Mouse (Mus musculus) thymus, postnatal 25 days (tissue): ENCODE results near the gene Lrrc61.
A peak's percentile ranks its signal among the peaks of the same experiment; 100 is the strongest.

ENCODE experiments used
- DNase-seq: peaks from one replicate; pipeline ENCODE4 v3.0.0; 2022

The Lrrc61 gene

DNA sequence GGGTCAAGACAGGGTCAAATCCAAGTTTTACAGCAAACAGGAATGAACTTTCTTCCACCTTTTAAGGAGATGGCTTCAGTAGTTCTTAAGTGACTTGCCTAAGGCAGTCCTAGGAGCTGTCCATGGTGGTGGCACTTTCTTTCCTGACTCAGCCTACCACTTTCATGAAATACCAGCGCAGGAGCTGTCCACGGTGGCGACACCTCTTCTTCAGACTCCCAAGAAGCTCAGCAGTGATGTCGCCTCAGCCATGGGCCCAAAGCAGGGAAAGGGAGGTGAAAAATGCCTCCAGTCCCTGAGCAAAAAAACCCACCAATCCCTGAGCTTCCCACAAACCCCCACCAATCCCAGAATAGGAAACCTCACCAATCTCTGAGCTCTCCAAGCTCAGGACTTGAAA is 1.7 kb upstream of the Lrrc61 start:
- DNase-seq, result peak; percentile 66

GRCm38 (mm10) chr6:48553819-48554218 is 777 bp upstream of the Lrrc61 start:
- no peak for DNase-seq

- no peak for DNase-seq
Measured at GRCm38 (mm10) chr6:48555104-48555890, 701 bp downstream of the Lrrc61 start.

GRCm38 (mm10) chr6:48555956-48556355 is 1.4 kb downstream of the Lrrc61 start:
- no peak for DNase-seq

DNA sequence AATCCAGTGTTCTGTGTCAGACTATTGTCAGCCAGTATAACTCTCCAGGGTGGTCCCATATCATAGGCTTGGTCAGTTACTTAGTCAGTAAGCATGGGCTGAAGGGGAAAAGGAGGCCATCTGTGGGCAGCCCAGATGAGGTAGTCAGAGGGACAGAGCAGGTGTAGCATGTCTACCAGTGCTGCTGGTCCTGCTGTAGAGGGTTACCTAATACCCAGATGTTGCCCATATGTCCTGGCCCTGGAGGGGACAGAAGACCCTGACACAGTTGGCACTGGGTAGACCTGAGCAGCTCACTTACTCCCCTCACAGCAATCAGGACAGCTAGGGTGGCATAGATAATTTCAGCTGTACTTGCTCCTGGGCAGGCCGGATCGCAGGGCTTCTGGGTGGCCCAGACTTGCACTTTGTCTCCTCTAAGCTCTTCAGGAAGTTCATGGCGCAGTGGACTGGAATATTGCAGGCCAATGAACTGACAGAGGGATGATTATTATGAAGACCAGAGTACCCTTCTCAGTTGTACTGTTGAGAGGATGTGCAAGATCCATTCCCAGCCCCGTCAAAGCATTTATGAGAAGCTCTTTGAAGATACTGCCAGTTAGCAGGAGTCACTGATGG is 11.2 kb downstream of the Lrrc61 start:
- no peak for DNase-seq

GRCm38 (mm10) chr6:48566312-48566711 is 11.7 kb downstream of the Lrrc61 start:
- no peak for DNase-seq

GRCm38 (mm10) chr6:48568036-48568984 is 13.7 kb downstream of the Lrrc61 start:
- no peak for DNase-seq

- no peak for DNase-seq
Measured at GRCm38 (mm10) chr6:48569065-48569807, 14.6 kb downstream of the Lrrc61 start.

- DNase-seq, result no peak
Measured at GRCm38 (mm10) chr6:48572014-48572413, 17.4 kb downstream of the Lrrc61 start.

DNA sequence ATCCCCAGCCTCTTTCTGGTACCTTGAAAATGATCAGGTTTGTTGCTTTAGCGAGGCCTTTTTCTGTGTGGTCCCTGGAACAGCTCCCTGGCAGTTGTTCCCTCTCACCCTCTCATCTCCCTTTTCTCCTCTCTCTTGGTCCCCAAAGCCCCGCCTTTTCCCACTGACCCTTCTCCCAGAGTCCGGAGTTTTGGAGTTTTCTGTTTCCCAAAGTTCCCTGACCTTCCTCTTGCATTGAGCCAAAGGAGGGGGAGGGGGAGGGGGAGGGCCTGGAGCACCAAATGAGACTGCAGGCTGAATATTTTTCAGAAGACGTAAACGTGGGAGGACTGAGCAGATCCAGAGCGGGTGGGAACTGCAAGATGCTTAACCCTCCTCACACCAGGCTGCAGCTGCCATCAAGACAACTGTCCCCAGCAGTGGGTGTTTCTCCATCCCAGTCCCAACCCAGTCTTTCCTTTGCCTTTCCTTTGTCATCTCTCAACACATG is 18.0 kb downstream of the Lrrc61 start, which contains the start of gene Rarres2:
Rarres2 (minus strand) TSS at position 218 of the 490 bp plus-strand sequence.
- no peak for DNase-seq

DNA sequence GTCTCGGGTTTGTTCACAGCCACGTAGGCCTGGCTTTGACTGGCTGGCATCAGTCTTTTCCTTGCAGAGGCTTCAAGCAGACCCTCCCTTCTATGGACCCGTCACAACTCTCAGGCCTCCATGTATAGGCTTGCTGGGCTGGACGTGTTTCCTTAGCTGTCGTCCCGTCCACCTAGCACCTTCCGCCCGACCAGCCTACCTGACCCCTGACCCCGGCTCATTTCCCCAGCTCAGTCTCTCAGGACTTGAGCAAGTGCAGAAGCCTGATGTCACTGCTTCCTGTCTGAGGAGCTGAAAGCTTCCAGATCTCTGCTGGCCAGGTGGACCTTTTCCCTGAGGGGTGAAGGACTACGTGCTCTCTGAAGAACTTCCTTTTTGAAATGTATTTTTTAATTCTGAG is 18.7 kb downstream of the Lrrc61 start:
- no peak for DNase-seq

DNA sequence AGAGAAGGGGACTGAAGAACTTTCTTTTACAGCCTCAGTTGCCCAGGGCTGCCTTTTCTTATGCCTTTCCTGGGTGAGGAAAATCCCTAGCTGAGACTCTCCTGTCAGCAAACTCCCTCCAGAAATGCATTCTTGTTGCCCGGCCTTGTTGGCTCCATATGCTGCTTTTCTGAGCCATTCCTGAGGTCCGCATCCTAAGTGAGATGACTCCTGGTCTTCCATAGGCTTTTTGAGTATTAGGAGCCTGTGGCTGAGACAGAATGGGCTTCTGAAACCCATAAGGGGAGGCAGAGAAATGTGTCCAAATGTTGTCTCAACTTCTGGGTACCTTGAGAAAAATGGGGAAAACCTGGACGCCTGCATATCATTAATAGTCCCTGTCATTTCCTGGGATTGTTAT is 19.4 kb downstream of the Lrrc61 start:
- no peak for DNase-seq

DNA sequence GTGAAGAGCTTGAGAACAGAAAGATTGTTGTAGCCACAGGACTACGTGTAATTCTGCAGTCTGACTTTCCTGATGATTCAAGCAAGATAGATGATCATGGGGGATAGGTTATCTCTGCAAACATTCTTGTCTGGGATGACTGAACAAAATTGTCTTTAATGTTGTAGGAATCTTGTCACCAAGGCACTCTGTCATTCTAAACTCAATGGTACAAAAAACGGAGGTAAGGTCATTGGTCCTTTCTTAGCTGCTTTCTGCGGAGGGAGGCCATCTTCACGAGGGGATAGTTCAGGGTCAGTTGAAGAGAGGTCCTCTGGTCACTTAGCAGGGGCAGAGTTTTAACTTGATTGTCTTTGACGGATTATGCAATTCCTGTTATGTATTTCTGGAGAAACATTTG is 24.1 kb downstream of the Lrrc61 start:
- DNase-seq, result no peak

DNA sequence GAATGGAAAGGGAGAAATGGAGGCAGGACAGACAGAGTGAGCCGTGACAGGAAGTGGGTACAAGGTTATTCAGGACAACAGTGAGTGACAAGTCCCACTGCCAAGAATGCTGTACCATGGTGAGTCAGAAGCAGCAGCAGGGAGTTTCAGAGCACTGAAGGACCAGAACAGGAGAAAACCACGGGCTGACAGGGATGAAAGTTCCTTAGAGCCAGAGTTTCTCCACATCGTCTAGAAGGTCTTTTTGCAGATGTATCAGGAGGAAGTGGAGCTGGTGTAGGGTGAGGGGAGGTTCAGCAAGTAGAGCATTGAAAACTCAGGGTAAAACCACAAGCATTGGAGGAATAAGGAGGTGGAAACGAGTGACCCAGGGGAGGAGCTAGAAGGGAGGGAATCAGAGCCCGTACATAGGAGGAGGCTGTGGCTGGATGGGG is 24.6 kb downstream of the Lrrc61 start:
- no peak for DNase-seq

DNA sequence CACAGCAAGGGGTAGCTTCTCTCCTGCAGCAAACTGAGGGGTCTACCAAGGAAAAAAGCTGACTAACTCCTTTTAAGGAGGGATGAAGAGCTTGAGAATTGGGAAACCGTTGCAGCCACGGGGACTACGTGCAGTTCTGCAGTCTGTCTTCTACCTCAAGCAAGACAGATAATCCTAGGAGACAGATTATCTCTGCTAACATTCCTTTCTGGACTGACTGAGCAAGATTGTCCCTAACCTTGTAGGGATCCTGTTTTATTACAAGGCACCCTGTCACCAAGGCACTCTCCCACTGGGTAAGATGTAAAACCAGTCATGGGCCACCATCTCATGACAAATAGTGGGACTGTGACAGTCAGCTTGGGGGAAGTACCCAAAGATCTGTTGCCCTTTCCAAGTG is 26.7 kb downstream of the Lrrc61 start:
- DNase-seq, result no peak

- peak; percentile 19 for DNase-seq
Measured at GRCm38 (mm10) chr6:48582037-48582436, 27.4 kb downstream of the Lrrc61 start.

DNA sequence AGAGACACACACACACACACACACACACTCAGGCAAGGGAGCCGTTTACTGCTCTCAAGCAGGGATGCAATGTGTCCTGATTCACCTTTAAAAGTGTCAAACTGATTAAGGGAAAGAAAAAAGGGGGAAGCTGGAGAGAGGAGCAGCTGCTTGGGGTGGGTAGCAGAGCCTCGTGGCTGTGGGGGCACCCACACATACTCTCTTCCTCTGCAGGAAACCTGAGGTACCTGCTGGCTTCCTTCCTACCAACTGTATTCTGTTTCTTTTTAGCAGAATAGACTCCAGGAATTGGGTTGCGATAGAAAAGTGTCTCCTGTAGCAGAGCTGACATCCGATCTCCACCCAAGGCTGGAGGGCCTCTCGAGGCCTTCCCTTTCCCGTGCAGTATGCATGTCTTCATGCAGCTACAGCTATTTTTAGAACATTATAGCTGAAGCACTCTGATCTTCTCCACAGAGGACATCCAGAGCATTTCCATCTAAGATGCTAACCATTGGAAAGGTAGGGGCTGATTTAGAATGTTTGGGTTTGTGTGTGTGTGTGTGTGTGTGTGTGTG is 34.7 kb downstream of the Lrrc61 start, which contains the start of gene Gm45021:
Gm45021 (plus strand) TSS at position 417 of the 557 bp plus-strand sequence.
- DNase-seq, result peak; percentile 11

GRCm38 (mm10) chr6:48591221-48591845 is 36.7 kb downstream of the Lrrc61 start:
- no peak for DNase-seq

DNA sequence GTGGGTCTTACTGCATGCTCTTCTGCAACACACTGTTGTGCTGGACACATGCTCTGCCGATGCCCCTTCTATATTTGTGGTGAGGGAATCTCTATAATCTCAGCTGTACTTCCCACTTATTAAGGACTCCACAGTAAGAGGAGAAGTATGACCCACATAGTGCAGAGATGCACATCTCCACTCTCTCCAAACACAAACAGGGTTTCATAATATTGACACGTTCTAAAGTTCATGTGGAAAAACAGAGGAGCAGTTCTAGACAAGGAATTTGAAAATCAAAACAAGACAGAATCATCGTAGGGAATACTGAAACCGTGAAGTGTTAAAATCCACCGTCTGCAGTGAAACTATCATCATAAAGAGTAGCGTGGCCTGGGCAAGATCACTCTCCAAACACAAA is 37.3 kb downstream of the Lrrc61 start:
- no peak for DNase-seq

- peak; percentile 76 for DNase-seq
Measured at GRCm38 (mm10) chr6:48593158-48594042, 38.8 kb downstream of the Lrrc61 start, which contains the start of the genes Repin1 and Gm44965. Gene Repin1, plus strand, starts transcription at chr6:48593883. Gene Gm44965, plus strand, starts transcription at chr6:48593941.
